Mouse (Mus musculus): Measurements from ENCODE around the gene Olfr1340.

DNA sequence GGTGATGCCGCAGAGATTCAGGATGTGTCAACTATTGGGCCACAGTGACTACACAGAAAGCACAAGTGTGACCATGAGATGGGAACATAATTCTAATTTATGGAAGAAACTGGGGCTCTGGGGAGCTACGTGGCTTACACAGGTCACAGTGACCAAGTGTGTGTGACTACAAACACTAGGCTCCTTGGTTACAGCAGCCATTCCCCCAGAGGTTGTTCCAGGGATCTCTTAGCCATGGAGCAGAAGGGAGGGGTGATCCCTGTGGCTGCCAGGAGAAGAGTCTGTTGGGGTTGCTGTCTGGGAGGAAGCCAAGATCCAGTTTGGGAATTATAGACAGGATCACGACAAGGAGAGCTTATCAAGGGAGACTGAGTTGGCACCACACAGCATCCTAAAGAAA is 16.7 kb upstream of the Olfr1340 start, which contains the start of gene Olfr1341:
- TF ChIP-seq CTCF (IDR thresholded peaks at IDR 0.05; ENCODE audit: borderline replicate concordance, extremely low read depth, insufficient read depth, insufficient read length): no peak
- TF ChIP-seq POLR2A (IDR thresholded peaks at IDR 0.05; ENCODE audit: borderline replicate concordance, extremely low read depth, insufficient read depth, insufficient read length, poor library complexity, severe bottlenecking): no peak

Measured in brain, embryonic 14.5 days (tissue).